Mouse (Mus musculus) embryo, embryonic 10 days (tissue): ENCODE data around the gene Ang.
A peak's percentile ranks its signal among the peaks of the same experiment; 100 is the strongest.

Experiments used
- DNase-seq: peaks from one replicate; pipeline ENCODE4 v3.0.0-alpha.2; 2015; ENCODE audit warnings: low spot score

Ang gene

DNA sequence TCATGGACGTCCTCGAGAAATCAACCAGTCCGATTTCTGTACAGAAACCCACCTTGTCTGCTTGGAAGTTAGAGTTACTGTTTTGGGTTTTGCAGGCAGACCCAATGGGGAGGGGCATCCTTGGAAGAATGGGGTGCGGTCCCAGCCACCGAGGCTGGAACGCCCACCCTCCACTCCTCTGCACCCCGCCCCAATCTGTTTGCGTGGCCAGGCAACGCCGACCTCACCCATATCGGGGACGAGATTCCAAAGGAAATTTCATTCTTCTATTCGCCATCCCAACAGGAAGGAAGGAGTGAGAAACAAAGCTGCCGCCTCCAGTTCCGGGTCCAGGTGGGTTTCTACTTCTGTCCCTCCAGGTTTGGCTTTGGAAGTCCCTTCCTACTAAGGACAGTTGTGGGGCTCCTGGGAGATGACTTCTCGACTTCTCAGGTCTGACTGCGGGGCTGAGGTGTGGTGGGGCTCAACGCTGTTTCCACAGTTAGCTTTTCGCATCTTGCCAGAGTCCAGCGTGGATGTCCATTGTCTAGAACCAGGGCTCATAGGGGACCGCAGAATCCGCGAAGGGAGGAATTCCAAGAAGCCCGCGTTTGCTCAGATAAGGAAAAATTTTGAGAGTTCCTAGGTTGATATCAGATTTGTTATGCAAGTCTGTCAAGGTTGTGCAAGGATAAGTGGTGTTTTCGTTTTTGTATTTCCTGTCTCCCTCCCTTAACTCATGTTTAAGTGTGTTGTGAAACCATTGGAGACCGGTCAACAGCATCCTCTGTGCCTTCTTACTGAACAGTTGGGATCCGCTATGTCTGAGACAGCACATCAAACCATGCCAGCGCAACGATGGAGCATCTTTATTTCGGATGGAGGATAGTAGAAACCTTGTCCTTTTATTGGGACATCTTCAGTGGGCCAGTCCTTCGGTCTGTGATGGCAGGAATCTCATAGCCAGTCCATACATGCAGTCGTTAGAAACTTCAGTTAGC lies at the start of gene Ang, which contains the start of gene Rnase4:
TSS of gene Ang (plus strand) at position 230 of the 980 bp plus-strand sequence.
TSS of gene Rnase4 (plus strand) at position 157 of the 980 bp plus-strand sequence.
- peak; percentile 58 for DNase-seq

DNA sequence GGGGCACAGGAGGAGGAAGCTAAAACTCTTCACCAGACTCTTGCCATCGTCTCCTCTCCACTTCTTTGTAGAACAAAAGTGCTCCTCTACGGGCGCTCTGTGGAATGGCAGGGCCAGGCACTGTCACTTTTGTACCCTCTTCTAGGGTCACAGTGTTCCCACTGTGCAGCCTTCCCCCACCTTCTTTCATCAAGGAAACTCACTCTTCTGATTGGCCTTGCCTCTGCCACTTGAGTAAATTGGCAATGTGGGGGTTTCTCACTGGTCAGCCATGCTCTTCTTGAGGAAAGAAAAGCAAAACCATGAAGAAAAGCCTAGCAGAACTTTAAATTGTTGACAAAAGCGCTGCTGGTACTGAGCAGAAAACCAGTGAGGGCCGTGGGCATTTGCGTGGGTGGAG lies 49.2 kb upstream of the Ang start, which contains the start of gene Rnase9:
TSS of gene Rnase9 (minus strand) at position 101 of the 400 bp plus-strand sequence.
- DNase-seq: no peak

DNA sequence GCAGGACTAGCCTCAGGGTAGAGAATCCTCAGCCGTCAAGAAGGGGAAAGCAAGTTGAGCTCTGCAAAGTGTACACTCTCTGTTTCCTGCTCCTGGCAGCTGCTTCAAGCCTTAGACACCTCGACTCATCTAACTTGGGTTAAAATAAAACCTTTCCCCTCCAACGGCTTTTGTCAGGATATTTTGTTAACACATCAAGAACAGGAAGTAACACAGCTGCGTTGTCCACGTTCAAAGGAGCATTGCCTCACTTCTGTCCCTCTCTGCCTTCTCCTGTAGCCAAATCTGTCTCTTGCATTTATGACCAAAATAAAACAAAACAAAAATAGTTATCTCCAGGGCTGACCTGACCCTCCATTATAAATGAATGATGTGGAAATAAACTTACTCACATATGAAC lies 43.1 kb upstream of the Ang start:
- no peak for DNase-seq

DNA sequence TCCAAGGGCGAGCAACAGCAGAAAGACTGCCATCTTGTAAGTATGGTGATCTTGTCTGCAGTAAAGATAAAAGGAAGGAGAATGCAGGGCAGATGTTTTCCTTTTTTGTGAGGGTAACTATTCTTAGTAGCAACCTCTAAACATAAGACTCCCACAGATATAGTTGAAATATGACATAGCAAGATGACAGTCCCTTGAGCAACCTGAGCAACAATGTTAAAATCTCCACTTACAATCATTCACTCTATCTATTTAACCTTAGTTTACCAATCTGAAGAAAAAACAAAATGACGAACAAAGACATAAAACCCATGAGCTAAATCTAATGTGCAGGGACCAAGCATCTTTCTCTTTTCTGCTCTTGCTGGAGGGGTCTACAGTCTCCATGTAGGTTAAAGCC lies 40.9 kb upstream of the Ang start, which contains the start of gene Rnase11:
TSS of gene Rnase11 (minus strand) at position 101 of the 400 bp plus-strand sequence.
- DNase-seq: no peak

DNA sequence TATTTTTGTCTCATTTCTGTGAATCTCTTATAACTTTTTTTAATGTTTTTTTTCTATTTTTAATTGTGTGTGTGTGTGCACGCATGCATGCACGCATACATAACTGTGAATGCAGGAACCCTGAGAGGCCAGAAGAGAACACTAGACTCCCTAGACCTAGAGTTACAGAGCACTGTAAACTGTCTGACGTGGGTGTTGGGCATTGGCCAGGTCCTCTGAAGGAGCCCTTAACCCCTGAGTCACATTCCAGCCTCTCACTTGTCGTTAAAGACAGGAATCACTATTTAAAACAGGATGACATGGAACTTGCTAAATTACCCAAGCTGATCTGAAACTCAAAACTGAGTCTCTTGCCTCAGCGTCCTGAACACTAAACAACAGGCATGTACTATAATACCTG lies 39.0 kb upstream of the Ang start:
- DNase-seq: no peak

DNA sequence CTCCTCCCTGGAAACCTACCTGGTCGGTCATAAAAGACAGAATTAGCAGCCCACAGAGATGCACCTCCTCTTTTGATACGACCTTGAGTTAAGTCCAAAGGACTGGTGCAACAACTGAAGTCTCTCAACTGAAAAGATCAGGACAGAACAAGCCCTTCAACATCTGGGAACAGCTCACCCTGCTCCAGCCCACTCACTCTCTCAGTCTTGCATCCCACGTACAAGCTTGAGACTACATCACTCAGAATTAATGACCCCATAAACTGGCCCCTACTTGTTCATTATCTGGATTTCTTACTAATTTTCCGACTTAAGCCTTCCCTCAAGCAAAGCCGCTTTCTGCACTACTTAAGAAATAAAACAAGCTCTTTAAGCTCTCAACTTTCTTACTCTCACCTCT lies 37.8 kb upstream of the Ang start:
- DNase-seq: no peak

DNA sequence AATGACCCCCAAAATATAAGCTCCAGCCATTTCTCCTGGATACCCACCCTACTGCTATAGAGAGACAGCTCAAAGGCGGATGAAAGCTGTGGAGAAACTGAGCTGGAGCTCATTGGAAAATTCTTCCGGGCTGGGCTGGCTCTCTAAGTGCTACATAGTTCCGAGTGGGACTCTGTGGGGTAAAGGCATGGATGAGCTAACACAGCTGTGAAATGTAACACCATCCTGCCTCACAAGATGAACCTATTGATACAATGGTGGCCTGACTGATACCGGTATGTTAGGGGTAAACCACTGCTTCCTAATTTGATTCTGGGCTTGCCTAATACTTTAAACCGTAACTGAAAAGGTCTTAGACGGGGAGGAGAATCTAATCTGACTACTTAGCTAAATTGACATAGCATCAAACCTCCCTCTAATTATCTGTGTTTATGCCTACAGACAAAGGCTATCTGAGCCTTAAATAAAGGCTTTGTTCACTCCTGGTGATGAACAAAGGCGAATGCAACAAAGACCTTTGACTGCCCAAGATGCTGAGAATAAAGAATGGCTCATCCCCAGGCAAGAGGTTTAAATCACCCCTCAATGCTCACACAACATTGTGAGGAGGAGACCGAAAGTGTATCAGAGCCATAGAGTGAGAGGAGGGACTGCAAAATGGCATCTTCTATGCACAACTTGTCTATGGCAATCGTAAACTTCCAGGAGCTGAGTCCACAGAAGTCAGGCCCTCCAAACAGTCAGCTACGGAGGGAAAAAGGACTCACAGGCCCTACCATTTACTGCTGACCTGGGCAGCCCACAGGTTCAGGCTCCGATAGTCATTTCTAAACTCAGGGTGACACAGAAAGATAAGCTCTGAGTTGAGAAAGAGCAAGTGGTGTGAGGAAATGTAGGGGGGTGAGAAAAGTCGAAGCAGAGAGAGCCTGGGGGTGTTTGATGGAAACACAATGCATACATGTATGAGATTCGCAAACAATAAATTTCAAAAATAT lies 36.4 kb upstream of the Ang start:
- DNase-seq: peak; percentile 33

DNA sequence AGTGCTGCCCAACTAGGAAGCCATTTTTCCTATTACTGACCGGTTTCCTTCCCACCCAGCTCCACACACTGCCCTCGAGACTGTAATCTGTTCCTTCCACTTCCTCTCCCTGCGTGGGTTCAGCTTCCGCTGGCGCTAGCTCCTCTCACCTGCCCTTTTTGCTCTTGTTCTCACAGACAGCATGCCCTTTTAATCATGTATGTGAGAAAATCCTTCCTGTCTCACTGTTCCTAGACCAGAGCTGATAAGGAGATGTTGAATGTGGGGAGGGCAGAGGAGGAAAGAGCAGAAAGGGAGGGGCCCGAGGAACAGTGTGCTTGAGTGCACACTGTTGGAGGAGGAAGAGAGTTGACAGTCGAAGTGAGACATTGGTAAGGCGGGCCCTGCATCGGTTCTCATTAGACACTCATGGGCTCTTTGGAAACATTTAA lies 33.5 kb upstream of the Ang start, which contains the start of gene Rnase12:
TSS of gene Rnase12 (minus strand) at position 261 of the 431 bp plus-strand sequence.
- no peak for DNase-seq

DNA sequence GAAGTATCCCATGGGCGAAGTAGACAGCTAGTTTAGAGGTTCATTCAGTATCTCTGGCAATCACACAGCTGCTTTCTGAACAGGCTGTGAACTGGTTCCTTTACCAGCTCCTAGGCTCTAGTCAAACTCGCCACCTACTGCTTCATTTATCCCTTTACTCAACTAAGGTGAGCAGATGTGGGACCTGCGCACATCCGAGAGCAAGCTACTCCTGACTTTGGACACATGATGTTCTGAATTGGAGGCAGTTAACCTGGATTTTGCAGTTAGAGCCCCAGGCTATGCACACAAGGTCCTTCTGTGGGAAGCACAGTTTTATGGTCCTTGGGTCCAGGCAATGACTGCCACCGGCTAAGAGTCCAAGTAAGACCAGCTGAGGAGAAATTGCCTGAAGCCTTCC lies 30.2 kb upstream of the Ang start:
- no peak for DNase-seq

DNA sequence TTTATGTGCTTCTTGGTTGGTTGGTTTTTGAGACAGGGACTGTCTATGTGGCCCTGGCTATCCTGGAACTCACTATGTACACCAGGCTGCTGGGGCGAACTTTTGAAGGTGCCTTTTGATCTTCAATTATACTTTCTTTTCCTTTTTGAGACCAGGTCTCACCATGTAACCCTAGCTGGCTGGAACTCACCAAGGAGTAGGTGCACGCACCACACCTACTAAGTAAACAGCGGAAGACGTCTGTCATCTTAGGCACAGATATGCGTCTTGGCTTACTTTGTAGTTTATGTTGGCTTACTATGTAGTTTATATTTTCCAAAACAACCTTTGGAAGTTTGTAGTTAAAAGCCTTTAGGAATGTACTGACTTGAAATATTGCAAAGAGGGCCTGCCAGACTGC lies 22.0 kb upstream of the Ang start:
- DNase-seq: no peak

DNA sequence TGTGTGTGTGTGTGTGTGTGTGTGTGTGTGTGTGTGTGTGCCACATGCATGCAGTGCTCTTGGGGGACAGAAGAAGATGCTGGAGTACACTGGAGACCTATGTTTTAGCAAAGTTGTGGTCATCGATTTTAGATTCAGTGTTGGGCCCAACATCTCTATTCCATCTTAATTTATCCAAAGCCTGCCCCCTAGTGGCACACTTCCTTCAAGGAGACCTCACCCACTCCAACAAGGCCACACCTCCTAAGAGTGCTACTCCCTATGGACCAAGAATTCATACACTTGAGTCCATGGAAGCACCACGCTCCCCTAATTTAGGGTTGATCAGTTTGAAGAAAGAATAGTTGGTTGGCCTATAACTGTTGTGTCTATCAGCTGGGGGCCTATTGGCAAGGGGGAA lies 21.3 kb upstream of the Ang start:
- DNase-seq: peak; percentile 54

DNA sequence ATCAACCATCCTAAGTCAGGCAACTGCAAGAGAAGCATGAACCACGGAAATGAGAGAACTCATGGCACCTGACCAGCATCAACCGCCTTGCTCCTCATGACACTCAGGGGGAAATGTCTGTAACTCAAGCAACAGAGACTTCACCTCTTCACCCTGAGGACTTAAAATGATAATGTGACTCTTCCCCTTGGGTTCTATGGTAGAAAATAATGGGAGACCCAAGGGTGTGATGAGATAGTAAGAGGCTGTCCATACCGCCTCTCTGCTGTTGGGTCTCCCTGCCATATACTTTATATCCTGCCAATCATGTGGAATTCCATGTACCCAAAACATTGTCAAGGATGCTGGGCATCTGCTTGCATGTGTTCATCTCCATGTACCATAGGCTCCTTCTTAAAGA lies 16.6 kb upstream of the Ang start, which contains the start of gene Olfr750:
TSS of gene Olfr750 (minus strand) at position 101 of the 400 bp plus-strand sequence.
- DNase-seq: no peak

DNA sequence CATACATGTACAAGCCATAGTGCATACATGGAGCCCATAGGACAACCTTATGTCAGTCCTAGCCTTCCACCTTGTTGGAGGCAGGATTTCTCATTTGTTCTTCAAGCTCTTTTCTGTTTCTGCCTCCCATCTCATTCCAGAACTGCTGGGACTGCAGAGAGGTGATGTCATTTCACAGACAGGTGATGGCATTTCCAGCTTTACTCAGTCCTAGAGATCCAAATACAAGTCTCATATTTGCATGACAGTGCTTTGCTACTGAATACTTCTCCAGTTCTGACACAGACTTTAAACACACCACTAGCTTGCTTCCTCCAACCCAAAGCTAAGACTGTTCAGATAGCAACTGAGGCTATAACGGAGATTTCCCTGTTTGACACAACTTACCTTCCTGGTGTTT lies 11.8 kb upstream of the Ang start:
- DNase-seq: no peak

DNA sequence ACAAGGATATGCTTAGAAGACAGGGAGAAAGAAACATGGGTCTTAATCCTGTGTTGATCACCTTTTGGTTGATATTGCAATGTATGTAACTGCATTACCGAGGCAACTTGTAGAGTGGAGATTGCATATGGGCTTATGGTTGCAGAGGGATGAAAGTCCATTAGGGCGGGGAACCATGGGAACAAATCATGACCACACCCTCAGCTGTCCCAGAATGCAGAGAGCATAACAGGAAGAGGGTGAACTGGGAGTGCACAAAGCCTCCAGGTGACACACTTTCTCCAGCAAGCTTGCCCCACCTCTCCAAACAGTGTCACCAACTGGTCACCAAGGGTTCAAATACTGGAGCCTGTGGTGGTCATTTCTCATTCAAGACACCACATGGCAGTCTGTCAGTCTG lies 9.9 kb upstream of the Ang start:
- DNase-seq: no peak

DNA sequence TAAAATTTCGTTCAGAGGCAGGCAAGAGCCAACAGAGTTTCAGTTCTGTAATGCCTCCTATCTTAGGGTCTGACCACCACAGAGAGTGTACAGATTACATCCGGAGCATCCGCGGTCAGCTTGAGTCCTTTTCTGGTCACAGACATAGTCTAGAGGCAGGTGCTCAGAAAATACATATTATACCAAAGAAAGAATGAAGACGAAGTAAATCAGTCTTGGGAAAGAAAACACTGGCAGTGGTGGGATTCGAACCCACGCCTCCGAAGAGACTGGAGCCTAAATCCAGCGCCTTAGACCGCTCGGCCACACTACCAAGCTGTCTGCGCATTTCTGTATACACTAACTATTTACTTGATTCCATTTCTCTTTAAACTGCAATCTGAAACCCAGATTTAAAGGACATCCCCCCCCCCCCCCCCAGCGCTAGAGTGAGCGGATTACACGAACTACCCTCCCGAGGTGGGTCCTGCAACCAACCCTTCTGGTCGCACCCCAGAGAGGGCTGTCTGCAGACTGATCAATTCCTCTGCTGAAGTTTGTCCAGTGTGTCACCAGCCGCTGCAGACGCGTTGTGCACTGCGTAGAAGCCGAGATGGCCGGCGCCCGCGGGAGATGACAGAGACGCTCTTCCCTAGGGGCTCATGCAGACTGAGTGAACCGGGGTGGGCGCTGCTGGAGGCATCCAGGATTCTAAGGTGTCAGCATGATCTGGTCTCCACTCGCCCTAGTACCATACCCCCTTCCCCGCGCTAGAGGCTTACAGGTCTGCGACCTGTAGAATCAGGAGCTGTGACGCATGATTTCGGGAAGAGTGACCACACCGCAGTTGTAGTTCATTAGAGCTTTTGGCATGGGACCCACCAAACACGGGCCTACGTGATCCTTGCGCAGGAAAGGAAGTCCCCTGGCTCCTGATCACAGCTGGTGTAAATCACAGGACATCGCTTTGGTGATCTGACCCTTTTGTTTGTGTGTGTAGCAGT lies 8.1 kb upstream of the Ang start:
- peak; percentile 88 for DNase-seq

DNA sequence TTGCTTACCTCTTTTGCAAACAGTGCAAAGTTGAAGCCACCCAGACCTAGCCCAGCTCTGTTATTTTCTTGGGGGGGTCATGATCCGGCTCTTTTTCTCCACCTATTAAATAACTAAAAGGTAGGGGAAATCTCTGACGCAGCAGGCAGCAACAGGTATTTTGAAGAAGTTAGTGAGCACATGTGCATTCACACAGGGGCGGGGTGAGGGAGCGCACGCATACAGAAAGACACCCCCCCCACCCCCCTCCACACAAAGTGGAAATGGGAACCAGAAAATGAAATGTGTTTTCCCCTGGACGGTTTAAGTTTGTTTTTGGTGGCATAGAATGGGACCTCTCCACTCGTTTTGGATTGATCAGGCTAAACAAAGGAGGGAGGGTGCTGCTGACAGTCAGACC lies 7.1 kb upstream of the Ang start:
- DNase-seq: no peak

DNA sequence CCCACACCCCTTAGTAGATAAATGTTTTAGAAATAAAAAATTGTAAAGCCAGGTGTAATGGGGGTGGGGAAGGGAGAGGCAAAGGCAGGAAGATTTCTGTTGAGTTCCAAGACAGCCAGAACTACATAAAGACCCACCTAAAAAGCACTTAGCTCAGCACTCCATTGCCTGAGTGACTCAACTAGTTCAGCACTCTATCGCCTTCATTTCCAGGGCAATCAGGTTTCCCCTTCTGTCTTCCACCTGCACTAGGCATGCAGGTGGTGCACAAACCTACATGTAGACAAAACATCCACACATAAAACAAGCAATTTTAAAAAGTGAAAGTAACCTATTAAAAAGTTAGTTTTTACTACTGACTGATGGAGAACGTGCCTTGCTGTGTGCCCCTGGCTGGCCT lies 5.9 kb upstream of the Ang start:
- no peak for DNase-seq

DNA sequence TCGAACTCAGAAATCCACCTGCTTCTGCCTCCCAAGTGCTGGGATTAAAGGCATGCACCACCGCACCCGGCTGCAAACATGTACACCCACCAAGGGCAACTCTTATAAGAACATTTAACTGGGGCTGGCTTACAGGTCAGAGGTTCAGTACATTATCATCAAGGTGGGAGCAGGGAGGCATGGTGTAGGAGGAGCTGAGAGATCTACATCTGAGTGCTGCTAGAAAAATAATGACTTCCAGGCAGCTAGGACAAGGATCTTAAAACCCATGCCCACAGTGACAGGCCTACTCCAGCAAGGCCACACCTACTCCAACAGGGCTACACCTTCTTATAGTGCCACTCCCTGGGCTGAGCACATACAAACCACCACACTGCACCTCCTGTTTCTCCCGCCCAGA lies 5.0 kb upstream of the Ang start:
- no peak for DNase-seq

DNA sequence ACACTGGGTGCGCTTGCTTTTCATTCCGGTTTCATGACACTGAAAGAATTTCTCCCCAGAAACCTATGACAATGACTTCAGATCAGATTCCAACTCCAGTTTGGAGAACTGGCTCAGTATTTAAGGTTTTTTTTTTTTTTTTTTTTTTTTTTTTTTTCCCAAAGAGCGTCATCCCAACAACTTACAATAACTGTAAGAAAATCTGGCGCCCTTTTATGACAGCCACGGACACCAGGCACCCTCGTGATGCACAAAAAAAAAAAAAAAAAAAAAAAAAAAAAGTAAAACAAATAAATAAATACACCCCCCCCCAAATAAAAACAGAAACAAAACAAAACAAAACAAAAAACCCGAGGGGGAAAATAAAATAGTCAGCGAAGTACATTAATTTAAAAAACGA lies 3.2 kb upstream of the Ang start:
- DNase-seq: peak; percentile 48

DNA sequence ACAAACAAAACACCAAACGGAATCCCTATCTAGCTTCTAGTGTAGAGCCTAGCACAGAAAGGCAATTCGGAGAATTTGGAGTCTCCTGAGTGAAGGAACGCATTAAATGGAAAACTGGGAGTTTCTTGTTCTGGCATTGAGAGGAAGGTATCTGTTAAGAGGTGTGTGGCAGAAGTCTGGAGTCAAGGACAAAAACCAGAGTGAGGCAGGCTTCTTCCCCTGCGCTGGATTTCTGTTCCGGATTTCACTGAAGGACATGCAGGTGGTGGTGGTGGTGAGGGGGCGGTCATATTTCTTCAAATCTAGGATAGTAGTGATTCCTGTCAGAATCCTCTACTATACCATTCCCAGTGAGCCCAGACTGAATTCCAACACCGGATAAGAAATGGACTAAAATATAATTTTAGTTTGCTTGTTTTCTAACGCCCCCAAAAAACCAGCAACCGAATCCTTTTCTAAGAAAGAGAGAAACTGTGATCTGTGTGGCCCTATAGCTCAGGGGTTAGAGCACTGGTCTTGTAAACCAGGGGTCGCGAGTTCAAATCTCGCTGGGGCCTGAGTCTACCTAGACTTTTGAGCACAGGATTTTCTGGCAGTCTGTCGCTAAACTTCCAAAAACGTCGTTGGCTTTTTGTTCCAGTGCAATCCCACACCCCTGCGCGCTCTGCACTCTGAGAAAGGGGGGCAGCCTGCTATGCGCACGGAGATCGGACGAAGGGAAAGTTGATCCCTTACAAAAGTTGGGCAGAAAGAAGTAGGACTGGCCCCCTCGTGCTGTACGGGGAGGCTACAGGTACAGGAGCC lies 2.6 kb upstream of the Ang start:
- peak; percentile 79 for DNase-seq
